In genomic region chr4:65864551-65864950, GRCm38 (mm10) we compare ENCODE assay signal across 28 mouse cellular contexts.
"Had no signal": no experiment of that assay in that cellular context is flagged by ENCODE, and none has a peak within 500 bp of the region (broad histone marks: within the 10 kb centered on the region; RNA-seq: fewer than 3 reads in every experiment).

No protein-coding gene starts in this region.

- H3K27me3 ChIP-seq: embryonic facial prominence, embryonic 12.5 days; embryonic facial prominence, embryonic 13.5 days; embryonic facial prominence, embryonic 15.5 days; forebrain, embryonic 12.5 days; forebrain, embryonic 13.5 days; forebrain, embryonic 15.5 days had no signal

- H3K27ac ChIP-seq: embryonic facial prominence, embryonic 10.5 days; embryonic facial prominence, embryonic 12.5 days; embryonic facial prominence, embryonic 13.5 days; embryonic facial prominence, embryonic 15.5 days; forebrain, embryonic 10.5 days; forebrain, embryonic 12.5 days; forebrain, embryonic 13.5 days; forebrain, embryonic 15.5 days; gastrocnemius, adult 2 months had no signal

- H3K9ac ChIP-seq: embryonic facial prominence, embryonic 12.5 days; embryonic facial prominence, embryonic 13.5 days; embryonic facial prominence, embryonic 15.5 days; forebrain, embryonic 12.5 days; forebrain, embryonic 13.5 days; forebrain, embryonic 15.5 days; forebrain, postnatal 0 days had no signal

- DNase-seq: cerebellum, adult 2 months; cerebellum, adult 8-10 months; cerebellum, adult 9-10 months; cerebellum, adult 9-11 months; cerebellum, postnatal 10 days; cerebellum, postnatal 14 days; cerebellum, postnatal 25 days; cerebellum, postnatal 36 days; embryo, embryonic 11 days; forebrain, postnatal 0 days; gastrocnemius, adult 2 months; gastrocnemius, postnatal 10 days; gastrocnemius, postnatal 14 days; gastrocnemius, postnatal 25 days; gastrocnemius, postnatal 36 days; heart, adult 11 months; heart, adult 18-20 months had no signal

- ATAC-seq: forebrain, embryonic 13.5 days; forebrain, embryonic 14.5 days; forebrain, embryonic 15.5 days; forebrain, embryonic 16.5 days; forebrain, postnatal 0 days had no signal

- H3K36me3 ChIP-seq: embryonic facial prominence, embryonic 10.5 days; embryonic facial prominence, embryonic 12.5 days; embryonic facial prominence, embryonic 13.5 days; embryonic facial prominence, embryonic 15.5 days; forebrain, embryonic 10.5 days; forebrain, embryonic 12.5 days; forebrain, embryonic 15.5 days had no signal

- H3K4me1 ChIP-seq: embryonic facial prominence, embryonic 10.5 days; embryonic facial prominence, embryonic 12.5 days; embryonic facial prominence, embryonic 13.5 days; embryonic facial prominence, embryonic 15.5 days; forebrain, embryonic 10.5 days; forebrain, embryonic 12.5 days; forebrain, embryonic 13.5 days; forebrain, embryonic 15.5 days had no signal

- H3K4me2 ChIP-seq: embryonic facial prominence, embryonic 12.5 days; embryonic facial prominence, embryonic 13.5 days; embryonic facial prominence, embryonic 15.5 days; forebrain, embryonic 12.5 days; forebrain, embryonic 13.5 days; forebrain, embryonic 15.5 days had no signal

- H3K4me3 ChIP-seq: embryonic facial prominence, embryonic 10.5 days; embryonic facial prominence, embryonic 12.5 days; embryonic facial prominence, embryonic 13.5 days; embryonic facial prominence, embryonic 15.5 days; erythroblast, embryonic 14.5 days; forebrain, embryonic 10.5 days; forebrain, embryonic 12.5 days; forebrain, embryonic 13.5 days; forebrain, embryonic 15.5 days; gastrocnemius, adult 2 months had no signal

- H3K9me3 ChIP-seq: embryonic facial prominence, embryonic 10.5 days; embryonic facial prominence, embryonic 12.5 days; embryonic facial prominence, embryonic 13.5 days; embryonic facial prominence, embryonic 15.5 days; forebrain, embryonic 10.5 days; forebrain, embryonic 12.5 days; forebrain, embryonic 13.5 days; forebrain, embryonic 15.5 days had no signal
